Mouse (Mus musculus) spleen, postnatal 14 days (tissue): ENCODE measurements around the gene Bmpr2.

Experiments used
- DNase-seq, 2 experiments: peaks; one replicate each; pipeline ENCODE4 v3.0.0; 2021 to 2022; ENCODE audit warnings: low spot score in 2 of 2

Gene Bmpr2

DNA sequence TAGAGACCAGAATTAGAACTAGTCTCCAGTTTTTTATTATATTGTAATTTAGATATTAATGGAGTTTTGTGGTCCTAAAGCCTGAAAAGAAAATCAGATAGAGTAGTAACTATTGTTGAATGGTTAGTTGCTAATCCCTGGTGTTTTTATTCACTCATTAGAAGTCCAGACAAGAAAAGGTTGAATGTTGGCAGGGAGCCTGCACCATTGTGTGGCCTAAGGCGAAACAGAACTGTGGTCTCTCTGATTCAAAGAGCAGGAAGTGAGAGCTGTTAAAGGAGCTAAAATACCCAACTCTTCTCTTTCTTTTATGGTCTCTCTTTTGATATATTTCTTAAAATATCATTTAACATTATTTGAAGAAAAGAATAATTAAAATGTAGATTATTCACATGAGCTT, 32.1 kb downstream of the Bmpr2 start:
- no peak for DNase-seq

DNA sequence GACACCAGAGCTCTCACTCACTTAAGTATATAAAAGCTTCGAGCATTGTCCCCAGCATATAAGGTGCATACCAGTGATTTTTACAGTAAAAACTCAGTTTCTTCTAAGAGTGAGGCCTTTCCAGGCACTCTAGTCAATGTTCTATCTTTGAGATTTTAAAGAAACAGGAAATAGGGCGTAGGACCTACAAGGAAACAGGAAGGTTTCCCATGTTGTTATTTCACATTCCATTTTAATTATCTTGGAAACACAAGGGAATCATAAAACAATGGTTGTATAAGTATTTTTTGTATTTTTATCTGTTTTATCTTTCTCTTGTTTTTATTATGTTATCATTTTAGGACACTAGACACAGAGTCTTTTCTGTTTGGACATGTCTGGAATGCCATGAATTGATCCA, 34.7 kb downstream of the Bmpr2 start:
- DNase-seq: no peak

DNA sequence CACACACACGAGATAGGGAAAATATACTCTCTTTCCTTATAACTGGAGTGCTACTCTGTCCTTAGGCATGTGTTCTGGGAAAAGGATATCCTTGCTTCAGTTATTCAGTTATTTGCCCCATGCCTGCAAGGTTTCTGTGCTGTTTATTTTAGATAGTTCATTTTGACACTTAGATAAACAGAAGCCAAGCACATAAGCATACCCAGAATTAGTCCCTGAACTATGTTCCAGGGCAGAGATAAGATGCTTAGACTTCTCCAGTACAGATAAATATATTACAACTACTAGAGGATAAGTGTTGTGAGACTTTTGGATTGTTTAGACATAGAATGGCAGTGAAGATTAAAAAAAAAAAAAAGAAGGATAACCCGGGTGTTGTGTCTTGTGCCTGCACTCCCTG, 41.2 kb downstream of the Bmpr2 start:
- DNase-seq: no peak

DNA sequence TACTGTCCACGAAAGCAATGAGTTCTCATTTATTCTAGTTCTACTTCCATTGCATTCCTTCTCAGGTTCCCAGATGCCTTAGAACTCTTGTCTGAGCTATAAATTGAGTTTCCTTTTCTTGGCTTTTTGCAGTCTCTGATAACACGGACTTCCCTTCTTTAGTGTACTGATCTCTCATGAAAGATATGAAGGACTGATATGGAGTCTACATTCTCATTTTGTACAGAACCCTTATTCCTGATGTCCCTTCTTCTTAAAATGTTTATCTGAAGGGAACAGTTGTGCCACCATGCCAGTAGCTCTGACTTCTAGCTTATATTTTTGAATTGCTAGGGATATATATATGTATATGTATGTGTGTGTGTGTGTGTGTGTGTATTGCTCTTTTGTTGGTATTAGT, 46.7 kb downstream of the Bmpr2 start:
- no peak for DNase-seq

DNA sequence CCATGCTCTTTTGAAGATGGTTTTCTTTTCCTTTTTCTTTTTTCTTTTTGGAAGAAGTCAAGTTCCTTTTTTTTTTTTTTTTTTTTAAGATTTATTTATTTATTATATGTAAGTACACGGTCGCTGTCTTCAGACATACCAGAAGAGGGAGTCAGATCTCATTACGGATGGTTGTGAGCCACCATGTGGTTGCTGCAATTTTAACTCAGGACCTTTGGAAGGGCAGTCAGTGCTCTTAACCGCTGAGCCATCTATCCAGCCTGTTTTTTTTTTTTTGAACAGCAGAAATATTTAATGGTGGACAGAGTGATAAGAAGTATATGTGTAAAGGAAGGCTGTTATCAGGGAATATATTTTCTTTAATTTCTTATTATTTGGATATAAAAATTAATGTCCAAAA, 49.6 kb downstream of the Bmpr2 start:
- no peak for DNase-seq

DNA sequence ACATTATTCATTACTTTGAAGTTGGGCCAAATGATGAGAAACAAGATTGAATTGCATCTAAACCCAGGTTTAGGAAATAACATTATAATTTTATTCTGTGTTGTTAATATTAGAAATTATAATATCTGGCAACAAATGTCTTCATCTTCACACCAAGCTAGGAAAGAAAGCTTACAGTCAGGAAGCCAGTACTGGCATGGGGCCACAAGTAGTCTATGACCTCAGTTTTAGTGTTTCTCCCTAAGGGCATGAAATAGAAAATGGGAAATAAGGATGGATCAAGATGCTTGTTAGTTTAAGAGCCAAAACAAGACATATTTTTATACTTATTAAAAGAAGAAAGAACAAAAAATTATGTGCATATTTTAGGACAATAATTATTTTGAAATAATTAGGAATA, 62.2 kb downstream of the Bmpr2 start:
- no peak for DNase-seq

DNA sequence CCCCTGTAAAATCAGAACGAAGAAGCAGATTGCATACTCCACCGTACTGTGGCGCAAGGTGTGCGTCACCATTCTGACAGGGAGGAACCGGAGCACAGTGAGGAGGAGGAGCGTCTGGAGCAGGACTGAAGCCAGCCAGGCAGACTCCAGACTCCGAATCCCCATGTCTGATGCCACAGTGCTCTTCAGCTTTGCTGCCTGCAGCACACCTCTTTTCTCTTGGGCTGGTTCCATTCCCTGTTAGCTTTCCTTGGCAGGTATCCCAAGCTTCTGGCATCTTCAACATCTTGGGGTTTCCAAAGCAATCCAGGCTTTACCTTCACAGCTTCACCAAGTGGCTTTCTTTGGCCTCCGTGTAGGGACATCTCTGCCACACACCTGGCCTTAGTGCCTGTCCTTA, 63.4 kb downstream of the Bmpr2 start:
- no peak for DNase-seq

DNA sequence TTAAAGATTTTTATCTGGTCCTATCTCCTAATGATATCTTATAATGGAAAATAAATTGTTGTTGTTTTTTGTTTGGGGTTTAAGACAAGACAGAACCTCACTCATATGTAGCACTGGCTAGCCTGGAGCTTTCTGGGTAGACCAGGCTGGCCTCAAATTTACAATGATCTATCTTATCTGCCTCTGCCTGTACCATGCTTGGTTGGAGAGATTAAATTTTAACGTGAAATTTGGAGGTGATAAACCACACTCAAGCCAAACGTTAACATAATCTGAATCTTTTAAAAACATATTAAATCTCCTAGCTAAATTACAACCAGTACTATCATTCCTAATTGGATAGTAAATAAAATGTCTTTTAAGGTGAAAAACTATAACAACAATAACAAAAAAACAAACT, 66.2 kb downstream of the Bmpr2 start:
- no peak for DNase-seq

DNA sequence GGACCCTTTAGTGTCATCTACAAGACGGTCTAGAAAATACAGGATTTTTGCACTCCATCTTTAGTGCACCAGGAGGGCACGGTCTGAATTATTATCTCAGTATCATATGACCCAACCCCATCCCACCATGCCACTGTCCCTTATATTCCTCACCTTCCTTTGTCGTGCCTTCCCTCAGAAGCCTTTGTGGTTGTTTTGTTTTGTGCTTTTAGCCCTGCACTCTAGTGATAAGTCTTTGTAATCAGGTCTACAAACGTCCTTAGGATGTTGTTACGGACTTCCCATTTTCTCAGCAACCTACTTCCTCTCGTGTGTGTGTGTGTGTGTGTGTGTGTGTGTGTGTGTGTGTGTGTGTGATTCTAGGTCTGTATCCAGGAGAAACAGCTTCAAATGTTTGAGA, 67.0 kb downstream of the Bmpr2 start:
- DNase-seq: no peak

DNA sequence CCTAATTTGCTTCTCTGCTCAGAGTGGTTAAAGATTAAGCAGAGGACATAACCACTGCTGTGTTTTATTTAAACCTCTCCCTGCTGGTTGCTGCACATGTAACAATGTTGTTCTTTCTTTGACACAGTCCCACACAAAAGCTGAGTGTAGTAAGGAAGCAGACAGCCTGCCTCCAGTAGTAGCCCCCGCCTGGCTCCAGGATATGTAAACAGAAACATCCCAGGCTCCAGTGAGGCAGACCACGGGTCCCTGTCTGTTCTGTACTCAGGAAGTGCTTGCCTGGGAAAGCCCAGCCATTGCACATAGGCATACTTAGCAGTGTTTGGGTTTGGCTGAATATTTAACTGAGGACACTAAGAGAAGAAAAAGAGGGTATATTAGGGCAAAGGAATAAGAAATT, 70.5 kb downstream of the Bmpr2 start:
- no peak for DNase-seq

DNA sequence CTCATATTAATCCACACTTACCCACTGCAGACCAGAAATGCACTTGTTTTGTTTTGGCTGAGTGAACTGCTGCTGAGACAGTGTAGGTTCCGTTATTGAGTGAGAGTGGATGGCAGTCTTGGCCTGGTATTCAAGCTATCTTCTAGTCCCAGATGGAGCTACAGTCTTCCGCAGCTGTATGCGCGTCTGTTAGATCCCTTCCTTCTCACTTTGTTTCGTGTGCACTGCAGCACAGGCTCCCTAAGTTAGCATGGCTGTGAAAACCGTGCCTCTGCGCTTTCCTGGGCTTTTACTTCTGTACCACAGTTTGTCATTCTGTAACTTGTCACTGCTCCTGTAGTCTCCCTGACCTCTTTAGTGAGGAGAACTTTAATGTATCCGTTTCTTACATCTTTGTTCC, 85.1 kb downstream of the Bmpr2 start:
- no peak for DNase-seq

DNA sequence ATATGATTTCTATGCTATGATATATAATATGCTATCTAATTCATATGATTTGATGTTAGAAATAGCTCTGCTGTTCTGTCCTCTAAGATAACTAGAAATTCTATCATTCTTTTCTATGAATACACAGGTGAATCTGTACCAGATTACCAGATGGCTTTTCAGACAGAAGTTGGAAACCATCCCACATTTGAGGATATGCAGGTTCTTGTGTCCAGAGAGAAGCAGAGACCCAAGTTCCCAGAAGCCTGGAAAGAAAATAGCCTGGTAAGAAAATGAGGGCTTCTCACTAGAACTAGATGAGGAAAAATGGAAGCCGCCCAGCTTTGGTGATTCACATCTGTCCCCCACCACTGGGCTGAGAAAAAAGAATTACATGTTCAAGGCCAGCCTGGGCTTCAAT, 95.8 kb downstream of the Bmpr2 start:
- DNase-seq: no peak

DNA sequence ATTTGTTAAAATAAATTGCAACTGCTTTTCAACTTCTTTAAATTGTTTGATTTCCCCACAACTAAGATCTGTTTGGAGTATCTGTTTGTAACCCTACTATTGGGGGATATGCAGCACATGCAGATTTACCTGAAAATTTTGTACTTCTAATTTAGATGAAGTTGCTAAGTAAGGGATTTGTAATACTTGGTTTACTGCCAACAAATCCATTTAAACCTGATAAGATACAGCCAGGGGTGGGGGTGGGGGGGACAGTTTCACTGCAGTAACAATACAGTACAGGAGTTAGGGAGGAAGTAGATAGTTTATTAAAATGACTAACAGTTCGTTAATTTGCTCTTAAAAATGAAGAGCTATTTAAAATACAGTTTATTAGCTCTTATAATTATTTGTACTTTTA, 98.9 kb downstream of the Bmpr2 start:
- DNase-seq: no peak

DNA sequence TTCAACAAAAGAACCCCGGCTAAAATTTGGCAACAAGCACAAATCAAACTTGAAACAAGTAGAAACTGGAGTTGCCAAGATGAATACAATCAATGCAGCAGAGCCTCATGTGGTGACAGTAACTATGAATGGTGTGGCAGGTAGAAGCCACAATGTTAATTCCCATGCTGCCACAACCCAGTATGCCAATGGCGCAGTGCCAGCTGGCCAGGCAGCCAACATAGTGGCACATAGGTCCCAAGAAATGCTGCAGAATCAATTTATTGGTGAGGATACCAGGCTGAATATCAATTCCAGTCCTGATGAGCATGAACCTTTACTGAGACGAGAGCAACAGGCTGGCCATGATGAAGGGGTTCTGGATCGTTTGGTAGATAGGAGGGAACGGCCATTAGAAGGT, 104.8 kb downstream of the Bmpr2 start:
- no peak for DNase-seq

DNA sequence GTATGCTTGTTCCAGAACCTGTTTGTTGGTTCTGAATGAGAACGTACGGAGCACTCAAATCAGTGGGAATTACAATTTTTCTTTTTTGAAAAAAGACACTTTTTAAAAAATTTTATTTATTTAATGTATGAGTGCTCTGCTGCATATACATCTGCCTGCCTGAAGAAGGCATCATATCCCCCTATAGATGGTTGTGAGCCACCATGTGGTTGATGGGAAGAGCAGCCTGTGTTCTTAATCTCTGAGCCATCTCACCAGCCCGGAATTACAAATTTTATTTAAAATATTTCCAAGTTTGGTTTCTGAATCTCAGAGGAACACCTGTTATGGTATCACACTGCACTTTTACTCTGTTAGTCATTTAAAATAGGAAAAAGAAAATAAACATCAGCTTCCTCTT, 110.8 kb downstream of the Bmpr2 start:
- no peak for DNase-seq

DNA sequence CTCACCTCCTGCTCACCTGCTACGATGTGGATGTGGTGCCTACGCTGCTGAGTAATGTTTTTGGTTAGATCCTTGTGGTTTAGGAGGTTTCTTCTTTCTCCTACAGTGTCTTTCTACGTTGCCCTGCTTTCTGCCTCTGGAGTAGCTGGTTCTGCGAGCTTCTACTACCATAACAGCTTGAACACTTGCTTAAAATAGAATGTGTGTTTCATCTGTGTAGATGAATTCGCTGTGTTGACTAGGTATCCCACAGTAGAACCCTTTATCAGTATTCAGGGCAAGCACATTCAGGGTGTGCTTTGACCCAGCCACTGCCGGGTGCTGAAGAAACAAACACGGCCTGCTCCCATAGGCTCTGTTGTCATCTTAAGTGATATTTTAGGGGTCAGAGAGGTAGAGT, 114.9 kb downstream of the Bmpr2 start:
- DNase-seq: no peak

DNA sequence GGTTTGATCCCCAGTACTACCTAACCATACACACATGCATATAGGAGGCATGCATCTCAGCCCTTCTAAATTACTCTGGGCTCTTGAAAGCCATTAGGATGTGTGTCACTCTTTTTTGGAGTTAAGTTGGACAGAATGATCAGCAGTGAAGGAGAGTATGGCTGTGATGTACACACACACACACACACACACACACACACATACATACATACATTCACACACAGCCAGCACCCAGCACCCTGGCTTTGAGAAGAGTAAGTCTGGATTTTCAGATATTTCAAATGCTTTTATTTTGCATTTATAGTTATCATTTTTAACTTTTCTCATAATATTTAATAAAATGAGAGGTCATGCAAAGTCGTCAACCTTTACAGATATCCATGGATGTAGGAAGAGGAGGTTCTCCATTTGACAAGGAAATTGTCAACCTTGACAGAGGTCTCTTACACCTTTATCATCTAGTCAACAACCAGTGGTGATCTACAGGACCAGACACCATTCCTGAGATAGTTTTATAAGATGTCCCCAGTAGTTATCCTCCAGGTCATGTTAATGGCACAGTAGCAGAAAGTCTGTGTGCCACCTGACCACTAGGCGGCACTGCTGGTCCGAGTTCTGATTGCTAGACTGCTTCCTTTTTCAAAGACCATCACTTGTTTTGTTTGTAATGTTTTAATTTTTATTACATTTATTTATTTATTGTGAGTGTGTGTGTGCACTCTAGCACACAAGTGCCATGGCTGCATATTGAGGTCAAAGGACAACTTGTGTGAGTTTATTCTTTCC, 120.3 kb downstream of the Bmpr2 start:
- peak; percentile 47 to 73 for DNase-seq

DNA sequence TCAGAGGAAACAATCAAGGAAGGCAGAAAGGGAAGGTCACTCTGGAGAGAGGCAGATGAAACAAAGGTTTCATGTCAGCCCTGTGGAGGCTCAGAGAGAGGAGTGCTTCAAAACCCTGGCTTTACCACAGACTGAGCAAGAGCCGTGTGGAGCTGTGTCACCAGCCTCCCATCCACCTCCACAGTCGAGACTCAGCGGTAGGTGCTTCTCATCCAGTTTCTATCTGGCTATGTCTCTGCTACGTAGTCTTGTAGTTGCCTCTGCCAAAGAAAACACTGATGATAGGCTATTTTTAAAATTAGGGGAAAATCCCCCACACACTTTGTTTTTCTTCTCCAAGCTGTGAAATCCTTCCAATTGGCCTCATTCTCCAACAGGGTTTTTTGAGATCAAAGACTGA, 123.7 kb downstream of the Bmpr2 start:
- no peak for DNase-seq

DNA sequence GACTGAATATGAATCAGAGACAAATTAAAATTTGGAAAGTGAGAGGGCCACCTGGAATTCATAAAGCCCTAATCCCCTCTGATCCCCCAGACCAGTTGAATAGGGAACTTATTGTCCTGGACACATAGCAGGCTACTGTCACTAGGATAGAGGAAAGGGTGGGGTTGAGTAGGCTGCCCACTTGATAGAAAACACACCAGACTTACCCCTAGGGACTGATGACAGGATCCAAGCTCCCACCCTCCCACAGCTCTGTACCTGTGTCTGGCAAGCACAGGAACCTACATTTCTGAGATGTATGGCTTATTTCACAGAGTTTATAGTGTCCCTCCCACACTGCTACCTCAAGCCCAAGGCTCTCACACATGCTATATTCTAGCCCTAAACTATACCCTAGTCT, 124.8 kb downstream of the Bmpr2 start:
- no peak for DNase-seq

DNA sequence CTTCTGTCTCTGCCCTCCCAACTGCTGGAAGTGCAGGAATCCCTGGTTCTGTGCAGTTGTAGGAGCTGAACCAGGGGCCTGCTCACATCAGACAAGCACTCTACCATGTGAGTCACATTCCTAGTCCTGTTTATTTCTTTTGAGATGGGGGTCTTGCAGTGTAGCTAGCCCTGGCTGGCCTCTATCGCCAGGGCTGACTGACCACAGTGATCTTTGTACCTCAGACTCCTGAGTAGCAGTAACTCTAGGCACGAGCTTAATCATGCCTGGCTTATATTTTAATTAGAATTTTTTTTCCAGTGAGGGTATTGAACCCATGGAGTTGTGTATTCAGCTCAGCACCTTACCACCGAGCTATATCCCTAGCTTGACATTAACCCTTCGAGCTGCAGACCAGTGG, 128.0 kb downstream of the Bmpr2 start:
- DNase-seq: no peak

DNA sequence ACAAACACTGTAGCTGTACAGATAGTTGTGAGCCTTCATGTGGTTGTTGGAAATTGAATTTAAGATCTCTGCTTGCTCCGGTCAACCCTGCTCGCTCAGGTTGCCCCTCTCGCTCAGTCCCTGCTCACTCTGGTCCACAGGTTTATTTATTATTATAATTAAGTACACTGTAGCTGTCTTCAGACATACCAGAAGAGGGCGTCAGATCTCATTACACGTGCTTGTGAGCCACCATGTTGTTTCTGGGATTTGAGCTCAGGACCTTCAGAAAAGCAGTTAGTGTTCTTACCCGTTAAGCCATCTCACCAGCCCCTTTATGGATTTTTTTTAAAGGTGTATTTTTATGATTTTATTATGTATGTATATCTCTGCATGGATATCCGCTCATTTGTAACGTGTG, 129.6 kb downstream of the Bmpr2 start:
- DNase-seq: no peak

DNA sequence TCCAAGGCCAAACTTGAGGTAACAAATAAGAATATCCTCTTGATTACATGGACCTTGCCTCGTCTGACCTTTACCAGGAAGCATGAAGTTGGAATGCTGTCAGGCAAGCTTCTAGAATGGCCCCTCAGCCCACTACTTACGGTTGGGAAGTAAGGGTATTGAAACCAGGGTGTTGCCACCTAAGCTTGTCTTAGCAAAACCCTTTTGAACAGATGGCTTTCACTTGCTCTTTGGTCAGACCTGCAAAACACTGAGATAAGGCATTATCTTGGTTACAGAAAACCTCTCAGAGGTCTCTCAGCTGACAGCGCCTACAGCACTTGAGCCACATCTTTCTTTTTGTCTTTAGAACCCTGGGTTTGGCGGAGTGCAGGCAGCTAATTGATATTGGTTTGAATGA, 130.8 kb downstream of the Bmpr2 start:
- DNase-seq: no peak

DNA sequence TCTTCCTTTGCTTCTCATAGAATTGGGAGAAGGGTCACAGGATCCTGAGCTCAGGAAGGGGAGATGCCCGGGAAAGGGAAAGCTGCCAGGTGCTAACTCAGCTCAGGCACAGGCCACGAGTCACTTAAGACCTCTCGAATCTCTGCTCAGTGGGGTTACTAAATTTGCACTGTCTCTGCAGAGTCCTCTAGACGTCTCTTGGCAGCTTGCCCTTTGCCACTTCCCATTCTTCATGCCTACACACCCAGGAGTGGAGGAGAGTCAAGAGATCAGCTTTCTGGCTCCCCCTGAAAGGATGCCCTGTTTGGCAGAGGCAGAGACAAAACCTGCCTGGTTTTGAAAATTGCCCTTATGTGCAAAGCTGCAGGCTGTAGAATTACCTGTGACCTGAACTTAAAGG, 132.3 kb downstream of the Bmpr2 start:
- DNase-seq: peak in 1 of 2 experiments; percentile 5

DNA sequence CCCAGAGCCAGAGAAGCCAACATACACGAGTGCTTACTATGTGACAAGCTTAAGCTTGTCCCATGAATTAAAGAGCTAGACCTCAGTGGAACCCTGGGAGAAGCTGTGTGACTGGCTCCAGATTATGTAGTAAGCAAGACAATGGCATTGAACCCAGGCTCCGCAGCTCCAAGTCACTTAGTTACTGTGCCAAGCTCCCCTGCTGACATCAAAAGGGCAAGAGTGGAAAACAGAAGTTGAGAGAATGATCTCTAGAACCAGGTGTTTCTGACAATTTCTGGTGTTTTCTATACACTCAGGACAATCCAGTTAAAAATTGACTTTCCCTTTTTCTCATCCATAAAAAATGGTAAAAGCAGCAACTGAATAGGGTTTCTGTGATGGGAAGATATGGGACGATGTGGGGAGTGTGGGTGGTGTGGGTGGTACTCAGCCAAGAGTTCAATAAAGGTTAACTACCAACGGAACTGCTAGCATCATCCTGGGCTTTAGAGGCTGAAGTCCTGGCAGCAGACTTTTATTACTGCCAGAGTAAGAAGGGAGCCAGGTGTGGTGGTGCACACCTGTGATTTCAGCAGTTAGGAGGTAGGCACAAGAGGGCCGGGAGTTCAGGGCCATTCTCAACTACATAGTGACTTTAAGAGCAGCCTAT, 134.1 kb downstream of the Bmpr2 start:
- DNase-seq: no peak
